Mouse (Mus musculus) forebrain, embryonic 13.5 days (tissue): ENCODE results near the gene Maml3. TPM values are rescaled to one million over a fixed set of nuclear protein-coding genes. Genes with fewer than 3 reads are reported as not detected.

Source experiments
- ATAC-seq: fragments of 200-750 bp; cut with Nextera tagmentation; 2 replicates; pipeline ENCODE4 v1.8.0; 2017
- H3K27ac ChIP-seq: fragments of 300-500 bp; sonication (generic); 2 replicates; pipeline ENCODE4 v1.5.1; 2015; ENCODE audit warnings: inconsistent platforms, mild to moderate bottlenecking, moderate library complexity
- H3K27me3 ChIP-seq: fragments of 300-500 bp; sonication (generic); 2 replicates; pipeline ENCODE4 v1.6.1; 2015; ENCODE audit warnings: mild to moderate bottlenecking, inconsistent platforms
- H3K36me3 ChIP-seq: fragments of 300-500 bp; sonication (generic); 2 replicates; pipeline ENCODE4 v1.6.1; 2015; ENCODE audit warnings: mild to moderate bottlenecking, inconsistent platforms; ENCODE audit not compliant: poor library complexity, severe bottlenecking
- H3K4me1 ChIP-seq: fragments of 300-500 bp; sonication (generic); 2 replicates; pipeline ENCODE4 v1.6.1; 2015; ENCODE audit warnings: inconsistent platforms
- H3K4me2 ChIP-seq: fragments of 300-500 bp; sonication (generic); 2 replicates; pipeline ENCODE4 v1.6.1; 2015; ENCODE audit warnings: inconsistent platforms, mild to moderate bottlenecking, moderate library complexity
- H3K4me3 ChIP-seq: fragments of 300-500 bp; sonication (generic); 2 replicates; pipeline ENCODE4 v1.5.1; 2015; ENCODE audit warnings: mild to moderate bottlenecking, inconsistent platforms
- H3K9ac ChIP-seq: fragments of 300-500 bp; sonication (generic); 2 replicates; pipeline ENCODE4 v1.6.1; 2015; ENCODE audit warnings: mild to moderate bottlenecking, inconsistent platforms
- H3K9me3 ChIP-seq: fragments of 300-500 bp; sonication (generic); replicated peaks from 2 replicates; pipeline ENCODE4 v1.6.1; 2016; ENCODE audit warnings: inconsistent platforms
- WGBS: fragments of 180-500 bp; shearing (Covaris S2); methylation state at CpG from one replicate; pipeline ENCODE4 v1.1.7; 2015; 5-methylcytosine and 5-hydroxymethylcytosine counted together
- polyA plus RNA-seq: library from polyadenylated mRNA; unstranded; fragments of >200 nt; fragmentation: Nextera tagmentation; extraction: Ambion mirVana; gene quantifications from 2 replicates; pipeline ENCODE4 v1.2.1, GENCODE M21; 2015

The Maml3 gene
- polyA plus RNA-seq, 1 experiment from 2014 or later = 5.4 TPM

- Histone ChIP-seq H3K9ac (peak overlapping the region; percentile 40; the same call in 1 of the 2 replicates), H3K4me2 (peak overlapping the region; percentile 17; the same call in 1 of the 2 replicates)
Observed at GRCm38 (mm10) chr3:52061472-52062388, 43.1 kb downstream of the Maml3 start.

GRCm38 (mm10) chr3:52060886-52061285 lies 44.0 kb downstream of the Maml3 start:
- no peak overlapping the region for H3K4me3 ChIP-seq
- H3K9ac ChIP-seq = no peak overlapping the region
- 96% methylated on average over 7 of the region's 7 CpGs for WGBS
- H3K27ac ChIP-seq = no peak overlapping the region
- H3K4me1 ChIP-seq = peaks cover 25% of the 10 kb centered on the region
- H3K9me3 ChIP-seq = no peaks in the 10 kb centered on the region
- no peaks in the 10 kb centered on the region for H3K27me3 ChIP-seq
- no peaks in the 10 kb centered on the region for H3K36me3 ChIP-seq
- no peak overlapping the region for H3K4me2 ChIP-seq
- no peak for ATAC-seq

More at GRCm38 (mm10) chr3:52061472-52062388, 43.1 kb downstream of the Maml3 start:
- no peaks in the 10 kb centered on the region for H3K36me3 ChIP-seq
- no peaks in the 10 kb centered on the region for H3K9me3 ChIP-seq
- peak overlapping the region; percentile 68 for H3K27ac ChIP-seq
- H3K4me1 ChIP-seq = peaks cover 33% of the 10 kb centered on the region
- H3K27me3 ChIP-seq = no peaks in the 10 kb centered on the region
- ATAC-seq = peak; percentile 82
- H3K4me3 ChIP-seq = no peak overlapping the region
- WGBS = 34% methylated on average over 8 of the region's 8 CpGs

- Histone ChIP-seq H3K27me3 (no peaks in the 10 kb centered on the region), H3K27ac (no peak overlapping the region), H3K4me3 (no peak overlapping the region), H3K9me3 (no peaks in the 10 kb centered on the region), H3K4me2 (no peak overlapping the region), H3K36me3 (peaks cover 7% of the 10 kb centered on the region; the same call in 1 of the 2 replicates), H3K4me1 (peaks cover 11% of the 10 kb centered on the region), H3K9ac (no peak overlapping the region)
- 76% methylated on average over 2 of the region's 2 CpGs for WGBS
- no peak for ATAC-seq
Observed at GRCm38 (mm10) chr3:52051801-52052200, 53.1 kb downstream of the Maml3 start.

GRCm38 (mm10) chr3:52048082-52048481 lies 56.8 kb downstream of the Maml3 start:
- WGBS = 92% methylated on average over 14 of the region's 14 CpGs
- no peak overlapping the region for H3K9ac ChIP-seq
- peaks cover 48% of the 10 kb centered on the region for H3K4me1 ChIP-seq

GRCm38 (mm10) chr3:52047537-52047936 lies 57.3 kb downstream of the Maml3 start:
- WGBS = 81% methylated on average over 8 of the region's 8 CpGs

More at GRCm38 (mm10) chr3:52048082-52048481, 56.8 kb downstream of the Maml3 start:
- no peak for ATAC-seq
- Histone ChIP-seq H3K27me3 (no peaks in the 10 kb centered on the region), H3K4me2 (no peak overlapping the region), H3K27ac (no peak overlapping the region), H3K4me3 (no peak overlapping the region), H3K36me3 (peaks cover 7% of the 10 kb centered on the region; the same call in 1 of the 2 replicates), H3K9me3 (no peaks in the 10 kb centered on the region)

GRCm38 (mm10) chr3:52046895-52047372 lies 57.9 kb downstream of the Maml3 start:
- H3K9me3 ChIP-seq = no peaks in the 10 kb centered on the region
- H3K4me1 ChIP-seq = peaks cover 52% of the 10 kb centered on the region
- peak overlapping the region; percentile 51 for H3K9ac ChIP-seq
- no peaks in the 10 kb centered on the region for H3K27me3 ChIP-seq
- H3K36me3 ChIP-seq = peaks cover 7% of the 10 kb centered on the region; the same call in 1 of the 2 replicates
- H3K4me2 ChIP-seq = peak overlapping the region; percentile 61
- under 1% methylated on average over 13 of the region's 13 CpGs for WGBS
- peak; percentile 86 for ATAC-seq
- peak overlapping the region; percentile 35 for H3K4me3 ChIP-seq
- peak overlapping the region; percentile 91 for H3K27ac ChIP-seq

More at GRCm38 (mm10) chr3:52047537-52047936, 57.3 kb downstream of the Maml3 start:
- Histone ChIP-seq H3K36me3 (peaks cover 7% of the 10 kb centered on the region; the same call in 1 of the 2 replicates), H3K27ac (peak overlapping the region; percentile 91), H3K4me1 (peaks cover 52% of the 10 kb centered on the region), H3K9me3 (no peaks in the 10 kb centered on the region), H3K27me3 (no peaks in the 10 kb centered on the region), H3K9ac (no peak overlapping the region), H3K4me2 (peak overlapping the region; percentile 61), H3K4me3 (no peak overlapping the region)
- ATAC-seq = no peak

- peak overlapping the region; percentile 51 for H3K9ac ChIP-seq
- peak; percentile 81 for ATAC-seq
- peak overlapping the region; percentile 35 for H3K4me3 ChIP-seq
- peaks cover 56% of the 10 kb centered on the region for H3K4me1 ChIP-seq
- peak overlapping the region; percentile 91 for H3K27ac ChIP-seq
- H3K4me2 ChIP-seq = peak overlapping the region; percentile 61
- no peaks in the 10 kb centered on the region for H3K27me3 ChIP-seq
- 1% methylated on average over 20 of the region's 20 CpGs for WGBS
- no peaks in the 10 kb centered on the region for H3K9me3 ChIP-seq
- H3K36me3 ChIP-seq = peaks cover under 1% of the 10 kb centered on the region; the same call in 1 of the 2 replicates
Observed at GRCm38 (mm10) chr3:52046027-52046700, 58.7 kb downstream of the Maml3 start.

- WGBS = 6% methylated on average over 6 of the region's 6 CpGs
- H3K4me3 ChIP-seq = peak overlapping the region; percentile 25
- no peaks in the 10 kb centered on the region for H3K36me3 ChIP-seq
- H3K9me3 ChIP-seq = no peaks in the 10 kb centered on the region
- no peaks in the 10 kb centered on the region for H3K27me3 ChIP-seq
- peaks cover 57% of the 10 kb centered on the region for H3K4me1 ChIP-seq
- no peak for ATAC-seq
- H3K27ac ChIP-seq = peak overlapping the region; percentile 91
- peak overlapping the region; percentile 61 for H3K4me2 ChIP-seq
- peak overlapping the region; percentile 51; the same call in 1 of the 2 replicates for H3K9ac ChIP-seq
Observed at GRCm38 (mm10) chr3:52045221-52045641, 59.6 kb downstream of the Maml3 start.

- no peaks in the 10 kb centered on the region for H3K27me3 ChIP-seq
- peaks cover 57% of the 10 kb centered on the region for H3K4me1 ChIP-seq
- peak overlapping the region; percentile 61 for H3K4me2 ChIP-seq
- H3K36me3 ChIP-seq = no peaks in the 10 kb centered on the region
- peak overlapping the region; percentile 91 for H3K27ac ChIP-seq
- H3K9ac ChIP-seq = peak overlapping the region; percentile 47
- no peaks in the 10 kb centered on the region for H3K9me3 ChIP-seq
- peak overlapping the region; percentile 25 for H3K4me3 ChIP-seq
- 2% methylated on average over 14 of the region's 14 CpGs for WGBS
- peak; percentile 54 for ATAC-seq
Observed at GRCm38 (mm10) chr3:52044651-52045050, 60.2 kb downstream of the Maml3 start.

GRCm38 (mm10) chr3:52043847-52044246 lies 61.0 kb downstream of the Maml3 start:
- H3K9ac ChIP-seq = no peak overlapping the region

GRCm38 (mm10) chr3:52042680-52043079 lies 62.2 kb downstream of the Maml3 start:
- H3K4me1 ChIP-seq = peaks cover 55% of the 10 kb centered on the region
- ATAC-seq = no peak
- no peak overlapping the region for H3K27ac ChIP-seq
- no peaks in the 10 kb centered on the region for H3K36me3 ChIP-seq
- H3K4me3 ChIP-seq = no peak overlapping the region
- no peaks in the 10 kb centered on the region for H3K9me3 ChIP-seq
- no peaks in the 10 kb centered on the region for H3K27me3 ChIP-seq
- no peak overlapping the region for H3K4me2 ChIP-seq
- no peak overlapping the region for H3K9ac ChIP-seq
- 89% methylated on average over 3 of the region's 3 CpGs for WGBS

More at GRCm38 (mm10) chr3:52043847-52044246, 61.0 kb downstream of the Maml3 start:
- ATAC-seq = no peak
- H3K4me2 ChIP-seq = no peak overlapping the region; the same call in 1 of the 2 replicates
- peak overlapping the region; percentile 91 for H3K27ac ChIP-seq
- no peaks in the 10 kb centered on the region for H3K27me3 ChIP-seq
- 37% methylated on average over 4 of the region's 4 CpGs for WGBS
- H3K9me3 ChIP-seq = no peaks in the 10 kb centered on the region
- peaks cover 57% of the 10 kb centered on the region for H3K4me1 ChIP-seq
- no peak overlapping the region for H3K4me3 ChIP-seq
- no peaks in the 10 kb centered on the region for H3K36me3 ChIP-seq
